Mouse (Mus musculus): ENCODE results near the gene Ppdpf.

DNA sequence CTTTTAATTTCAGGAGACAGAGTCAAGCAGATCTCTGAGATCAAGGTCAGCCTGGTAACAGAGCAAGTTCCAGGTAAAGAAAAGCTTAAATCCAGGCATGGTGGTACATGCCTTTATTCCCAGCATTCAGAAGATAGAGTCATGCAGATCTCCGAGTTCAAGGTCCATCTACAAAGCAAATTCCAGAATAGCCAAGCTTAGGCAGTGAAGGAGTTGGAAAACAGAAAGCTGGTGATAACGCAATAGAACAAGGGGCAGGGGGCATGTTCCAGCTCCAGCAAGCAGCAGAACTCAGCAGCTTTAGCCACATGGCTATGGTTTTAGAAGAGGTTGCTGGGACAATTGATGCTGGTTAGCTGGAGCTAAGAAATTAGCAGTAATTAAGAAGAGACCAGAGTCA lies 37.9 kb downstream of the Ppdpf start:
- TF ChIP-seq CTCF (IDR thresholded peaks at IDR 0.05; ENCODE audit: low read depth), result no peak
- no peak for TF ChIP-seq EP300 (IDR thresholded peaks at IDR 0.05; ENCODE audit: low read depth)
